Mouse (Mus musculus): Measurements from ENCODE around the gene Hmbs. TPM values are rescaled to one million over a fixed set of nuclear protein-coding genes. Genes with fewer than 3 reads are reported as not detected.
A peak's percentile ranks its signal among the peaks of the same experiment; 100 is the strongest.
"Not testable (repeated sequence)": the region's sequence is repeated elsewhere in the genome, so short reads cannot be mapped to it uniquely, and the experiment has no call there.

Hmbs gene
- polyA plus RNA-seq, 1 experiment, result 52.9 TPM

GRCm38 (mm10) chr9:44326371-44327063, 17.5 kb downstream of the Hmbs start:
- DNase-seq (ENCODE audit: low read depth, low spot score), result peak; percentile 80
- WGBS, result under 1% methylated on average over 38 of the region's 38 CpGs

GRCm38 (mm10) chr9:44325768-44326370, 18.2 kb downstream of the Hmbs start, which contains the start of gene Dpagt1:
Gene Dpagt1, plus strand, starts transcription at chr9:44326019.
- WGBS, result under 1% methylated on average over 12 of the region's 12 CpGs
- DNase-seq (ENCODE audit: low read depth, low spot score), result no peak

DNA sequence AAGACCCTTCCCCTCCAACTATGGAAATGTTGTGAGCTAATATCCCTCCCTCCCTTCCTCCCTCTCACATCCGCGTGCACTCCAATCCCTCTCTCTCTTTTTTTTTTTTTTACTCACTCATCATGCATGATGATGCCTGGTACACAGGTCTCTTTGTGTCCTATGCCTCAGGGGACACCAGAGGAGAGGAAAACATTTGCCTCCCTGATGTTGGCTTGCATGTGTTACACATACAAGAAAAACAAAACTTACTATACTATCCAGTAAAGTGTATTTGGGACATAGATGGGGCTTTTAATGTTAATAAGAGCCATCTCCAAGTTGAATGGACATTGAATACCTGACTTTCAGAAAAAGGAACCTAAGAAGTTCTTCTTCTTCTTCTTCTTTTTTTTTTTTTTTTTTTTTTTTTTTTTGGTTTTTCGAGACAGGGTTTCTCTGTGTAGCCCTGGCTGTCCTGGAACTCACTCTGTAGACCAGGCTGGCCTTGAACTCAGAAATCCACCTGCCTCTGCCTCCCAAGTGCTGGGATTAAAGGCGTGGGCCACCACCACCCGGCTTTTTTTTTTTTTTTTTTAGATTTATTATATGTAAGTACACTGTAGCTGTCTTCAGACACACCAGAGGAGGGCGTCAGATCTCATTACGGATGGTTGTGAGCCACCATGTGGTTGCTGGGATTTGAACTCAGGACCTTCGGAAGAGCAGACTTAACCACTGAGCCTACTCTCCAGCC, 18.8 kb downstream of the Hmbs start:
- 47% methylated on average over 7 of the region's 8 CpGs for WGBS
- not testable (repeated sequence) for DNase-seq (ENCODE audit: low read depth, low spot score)

- WGBS, result 85% methylated on average over 6 of the region's 6 CpGs
- DNase-seq (ENCODE audit: low read depth, low spot score), result no peak
Observed at GRCm38 (mm10) chr9:44324147-44324546, 19.9 kb downstream of the Hmbs start.

GRCm38 (mm10) chr9:44323656-44324055, 20.4 kb downstream of the Hmbs start:
- WGBS, result 57% methylated on average over 4 of the region's 4 CpGs
- not testable (repeated sequence) for DNase-seq (ENCODE audit: low read depth, low spot score)

GRCm38 (mm10) chr9:44320799-44321133, 23.3 kb downstream of the Hmbs start:
- no peak for DNase-seq (ENCODE audit: low read depth, low spot score)
- 15% methylated on average over 6 of the region's 6 CpGs for WGBS

DNA sequence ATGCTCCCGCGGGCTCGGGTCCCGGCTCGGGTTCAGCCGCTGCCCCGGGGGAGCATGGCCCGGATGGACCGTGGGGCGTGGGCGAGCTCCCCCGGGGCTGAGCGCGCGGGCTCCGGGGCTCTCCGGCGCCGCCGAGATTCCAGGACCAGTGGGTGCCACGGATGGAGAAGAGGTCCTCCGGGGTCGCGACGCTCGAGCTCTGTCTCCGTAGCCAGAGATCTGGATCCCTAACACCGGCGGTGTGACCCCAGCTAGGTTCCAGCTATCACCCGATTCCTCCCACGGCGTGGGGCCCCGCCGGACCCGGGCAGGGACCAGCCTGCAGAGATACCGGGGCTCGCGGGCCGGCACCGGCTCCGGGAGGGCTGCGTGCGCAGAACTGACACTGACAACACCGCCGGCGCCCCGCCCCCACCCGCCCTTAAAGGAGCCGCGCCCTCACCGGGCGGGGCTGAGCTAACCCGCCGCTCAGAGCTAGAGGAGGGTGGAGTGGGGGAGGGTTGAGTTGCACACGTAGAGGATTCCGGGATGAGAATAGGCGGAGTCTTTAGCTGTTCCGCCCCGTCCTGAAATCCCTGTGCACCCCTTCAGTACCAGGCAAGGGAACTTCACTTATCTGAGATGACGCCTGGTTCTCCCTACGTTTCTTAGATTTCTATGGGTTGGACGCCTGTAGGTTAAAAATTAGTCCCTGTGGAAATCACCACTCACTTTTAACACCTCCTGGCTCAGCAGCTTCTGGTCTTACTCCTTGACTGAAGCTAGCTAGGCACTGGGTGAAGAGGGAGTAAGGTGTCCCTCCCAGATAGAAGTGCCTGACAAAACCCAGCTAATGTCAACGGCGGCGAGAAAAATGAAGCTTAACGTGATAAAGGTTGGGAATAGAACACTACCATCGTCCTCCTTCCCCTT, 23.9 kb downstream of the Hmbs start, which contains the start of gene C2cd2l:
C2cd2l (minus strand) TSS at position 399 of the 912 bp plus-strand sequence.
- WGBS, result under 1% methylated on average over 67 of the region's 67 CpGs
- DNase-seq (ENCODE audit: low read depth, low spot score), result peak; percentile 84

- no peak for DNase-seq (ENCODE audit: low read depth, low spot score)
- 2% methylated on average over 37 of the region's 37 CpGs for WGBS
Observed at GRCm38 (mm10) chr9:44319105-44319886, 24.7 kb downstream of the Hmbs start.

- DNase-seq (ENCODE audit: low read depth, low spot score), result no peak
- WGBS, result 19% methylated on average over 3 of the region's 3 CpGs
Observed at GRCm38 (mm10) chr9:44318826-44319095, 25.3 kb downstream of the Hmbs start.

DNA sequence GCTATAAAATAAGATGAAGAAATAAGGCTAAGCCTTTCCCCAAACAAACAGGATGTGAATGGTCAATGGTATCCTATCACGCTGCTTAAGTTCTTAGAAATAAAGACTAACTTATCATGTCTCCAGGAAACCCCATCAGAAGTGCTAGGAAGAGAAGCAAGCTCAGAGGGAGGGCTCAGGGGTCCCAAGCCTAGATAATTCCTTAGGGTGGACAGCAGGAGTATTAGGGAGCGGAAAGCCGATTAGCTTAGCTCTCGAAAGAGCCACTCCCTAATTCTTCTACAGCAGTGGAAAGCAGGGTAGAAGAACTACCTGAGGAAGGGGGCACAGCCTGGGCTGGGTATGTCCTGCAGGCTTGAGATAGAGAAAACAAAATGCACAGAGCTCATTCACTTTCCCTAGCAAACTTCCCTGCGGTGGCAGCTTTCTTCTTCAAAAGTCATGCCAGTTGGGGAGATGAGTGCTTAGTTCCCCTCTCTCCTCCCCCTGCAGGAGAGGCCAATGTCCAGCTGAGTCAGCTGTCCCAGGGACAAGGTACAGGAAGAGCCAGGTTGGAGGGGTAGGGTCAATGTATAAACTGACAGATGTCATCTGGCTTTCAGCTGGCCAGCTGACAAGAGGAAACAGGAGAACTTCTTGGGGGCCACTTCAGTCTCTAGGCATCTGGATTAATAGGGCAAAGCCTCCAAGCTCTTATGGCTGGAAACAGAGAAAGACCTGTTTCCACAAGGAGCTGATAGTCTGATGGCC, 25.8 kb downstream of the Hmbs start:
- 38% methylated on average over 5 of the region's 5 CpGs for WGBS
- no peak for DNase-seq (ENCODE audit: low read depth, low spot score)

DNA sequence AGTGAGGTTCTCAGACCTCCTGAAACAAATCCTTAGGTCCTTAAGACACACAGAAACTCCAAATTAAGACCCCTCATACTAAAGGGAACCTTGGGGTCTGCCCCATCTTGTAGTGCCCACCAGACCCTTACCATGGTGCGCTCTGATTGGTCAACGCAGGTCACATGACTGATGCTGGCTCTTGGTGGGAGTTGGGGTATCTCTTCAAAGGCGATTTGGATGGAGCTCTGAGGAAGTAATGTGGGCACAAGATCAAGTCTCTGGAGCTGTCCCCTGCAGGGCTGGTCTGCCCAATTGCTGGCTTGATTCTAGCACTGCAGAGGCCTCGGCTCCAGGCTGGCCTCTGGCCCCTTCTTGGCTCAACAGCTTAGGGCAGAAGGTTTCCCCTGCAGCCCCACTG, 26.6 kb downstream of the Hmbs start:
- no peak for DNase-seq (ENCODE audit: low read depth, low spot score)
- 82% methylated on average over 4 of the region's 4 CpGs for WGBS

- no peak for DNase-seq (ENCODE audit: low read depth, low spot score)
- WGBS, result 94% methylated on average over 18 of the region's 18 CpGs
Observed at GRCm38 (mm10) chr9:44314910-44315309, 29.1 kb downstream of the Hmbs start.

DNA sequence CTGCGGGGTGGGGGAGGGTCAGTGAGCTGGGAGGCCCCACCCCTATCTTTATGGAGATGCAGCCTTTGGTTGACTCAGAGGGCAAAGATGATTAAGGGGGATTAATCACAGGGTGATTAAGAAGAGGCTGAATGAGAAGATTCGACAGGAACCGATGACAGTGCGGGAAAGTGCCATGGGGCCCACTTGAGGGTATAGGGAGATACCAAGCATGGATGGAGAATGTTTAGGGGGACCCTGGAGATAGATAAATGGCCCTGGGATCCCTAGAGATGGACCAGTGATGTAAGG, 29.8 kb downstream of the Hmbs start:
- WGBS, result 84% methylated on average over 4 of the region's 4 CpGs
- DNase-seq (ENCODE audit: low read depth, low spot score), result no peak

DNA sequence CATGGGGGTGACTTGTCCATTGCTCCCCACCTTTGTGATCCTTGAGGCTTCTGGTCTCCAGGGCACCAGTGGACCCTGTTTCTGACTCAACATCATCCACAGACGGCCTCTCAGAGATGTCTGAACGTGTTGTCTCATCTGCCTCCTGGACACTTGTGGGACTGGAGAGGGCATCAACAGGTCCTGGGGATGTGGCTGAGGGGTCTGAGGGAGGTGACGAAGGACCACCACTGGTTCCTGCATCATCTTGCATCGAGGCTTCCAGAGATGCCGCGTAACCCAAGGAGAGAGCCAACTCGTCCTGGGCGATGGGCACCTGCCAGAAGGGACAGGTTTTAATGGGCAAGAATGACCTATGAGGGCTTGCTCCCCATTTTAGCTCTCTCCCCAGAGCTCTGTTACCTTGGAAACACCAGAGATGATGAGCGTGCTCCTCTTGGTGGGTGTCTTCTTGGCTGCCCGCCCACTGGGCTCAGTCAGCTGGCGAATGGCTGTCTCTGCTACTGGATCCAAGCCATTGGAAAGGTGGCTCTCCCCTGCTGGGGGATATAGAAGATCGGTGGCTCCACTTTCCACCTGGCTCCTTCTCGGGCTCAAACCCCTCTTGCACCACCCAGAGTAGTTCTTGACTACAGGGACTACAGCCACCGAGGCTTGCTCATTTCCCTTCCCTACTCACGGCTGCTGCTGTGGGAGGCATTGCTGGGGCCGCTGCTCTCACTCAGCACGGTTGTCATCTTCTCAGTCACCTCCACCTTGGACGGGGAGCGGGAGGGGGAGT, 30.4 kb downstream of the Hmbs start:
- DNase-seq (ENCODE audit: low read depth, low spot score), result no peak
- whole genome bisulfite sequencing, result 89% methylated on average over 19 of the region's 19 CpGs

GRCm38 (mm10) chr9:44311136-44312134, 32.6 kb downstream of the Hmbs start:
- 29% methylated on average over 27 of the region's 27 CpGs for WGBS

GRCm38 (mm10) chr9:44310750-44311135, 33.3 kb downstream of the Hmbs start:
- no peak for DNase-seq (ENCODE audit: low read depth, low spot score)
- 53% methylated on average over 10 of the region's 10 CpGs for WGBS

More at GRCm38 (mm10) chr9:44311136-44312134, 32.6 kb downstream of the Hmbs start:
- no peak for DNase-seq (ENCODE audit: low read depth, low spot score)

- WGBS, result 61% methylated on average over 3 of the region's 3 CpGs
- DNase-seq (ENCODE audit: low read depth, low spot score), result no peak
Observed at GRCm38 (mm10) chr9:44309756-44310155, 34.3 kb downstream of the Hmbs start.
